Mouse (Mus musculus) G1E (cell line): ENCODE measurements around the gene Trabd. TPM values are rescaled to one million over a fixed set of nuclear protein-coding genes. Genes with fewer than 3 reads are reported as not detected.

ENCODE experiments used
- ATAC-seq: 2 replicates; pipeline ENCODE4 v1.8.0; 2016; ENCODE audit warnings: mild to moderate bottlenecking; ENCODE audit not compliant: insufficient number of reproducible peaks, poor library complexity, low FRiP score, severe bottlenecking; ENCODE audit errors: extremely low read depth
- DNase-seq: peaks from one replicate; pipeline ENCODE4 v3.0.0; 2012; ENCODE audit warnings: low spot score
- H3K27me3 ChIP-seq: 2 replicates; pipeline ENCODE4 v1.6.1; 2012; ENCODE audit warnings: mild to moderate bottlenecking, low read length, inconsistent platforms; ENCODE audit not compliant: insufficient read depth
- H3K36me3 ChIP-seq: replicated peaks from 2 replicates; pipeline ENCODE3; 2012; ENCODE audit warnings: mild to moderate bottlenecking, inconsistent platforms
- H3K4me1 ChIP-seq: 2 replicates; pipeline ENCODE4 v1.6.1; 2012; ENCODE audit warnings: low read depth, low read length, inconsistent platforms, mixed read lengths; ENCODE audit not compliant: insufficient read depth
- H3K4me3 ChIP-seq: 2 replicates; pipeline ENCODE4 v1.5.1; 2012; ENCODE audit warnings: low read depth, mild to moderate bottlenecking, inconsistent platforms, low read length, moderate library complexity, mixed read lengths
- H3K9me3 ChIP-seq: replicated peaks from 2 replicates; pipeline ENCODE4 v1.6.1; 2012; ENCODE audit warnings: inconsistent platforms
- CTCF ChIP-seq: IDR thresholded peaks from 2 replicates; pipeline ENCODE4 v1.5.1; 2012; ENCODE audit warnings: low read depth, low read length, inconsistent platforms, mixed read lengths
- GATA1 ChIP-seq: IDR thresholded peaks from 2 replicates; pipeline ENCODE4 v1.6.1; 2012; ENCODE audit warnings: borderline replicate concordance, low read length, inconsistent platforms, mixed read lengths
- GATA2 ChIP-seq: IDR thresholded peaks from 2 replicates; pipeline ENCODE4 v1.6.1; 2012; ENCODE audit warnings: low read depth, low read length, inconsistent platforms, borderline replicate concordance
- POLR2AphosphoS5 ChIP-seq: IDR thresholded peaks from 2 replicates; pipeline ENCODE4 v1.6.1; 2012; ENCODE audit warnings: low read depth, low read length, inconsistent platforms; ENCODE audit not compliant: insufficient replicate concordance
- TAL1 ChIP-seq: conservative IDR thresholded peaks from 2 replicates; pipeline ENCODE4 v1.6.1; 2012; ENCODE audit warnings: low read depth, low read length, inconsistent platforms, mixed read lengths
- polyA plus RNA-seq: library from polyadenylated mRNA; stranded (reverse); fragments of >175 nt; gene quantifications from 2 replicates; pipeline ENCODE4 v1.2.3, GENCODE M21; 2012
- total RNA-seq, 2 experiments: library from RNA; stranded (forward) in 1 of 2; stranded (reverse) in 1 of 2; fragments of 200-1000 nt in 1 of 2; fragments of >200 nt in 1 of 2; fragmentation: Nextera tagmentation in 1 of 2; gene quantifications; 2 replicates each; pipeline ENCODE4 v1.2.3; 2014 to 2017

Trabd gene
- total and polyA plus RNA-seq, 3 experiments: 22.1 to 60.3 (median 27.6) TPM

- no peak for DNase-seq
- no peak overlapping the region for H3K4me3 ChIP-seq
- peaks cover 42% of the 10 kb centered on the region for H3K27me3 ChIP-seq
- TF ChIP-seq TAL1 (no peak), GATA1 (no peak), GATA2 (no peak), CTCF (no peak), POLR2AphosphoS5 (no peak)
- H3K36me3 ChIP-seq: no peaks in the 10 kb centered on the region
- ATAC-seq: no peak
- H3K4me1 ChIP-seq: no peaks in the 10 kb centered on the region; the same call in 1 of the 2 replicates
- H3K9me3 ChIP-seq: peaks cover 7% of the 10 kb centered on the region
Measured at GRCm38 (mm10) chr15:89064891-89065290, 10.0 kb upstream of the Trabd start.

GRCm38 (mm10) chr15:89067609-89068008 is 7.3 kb upstream of the Trabd start:
- ATAC-seq: no peak
- Histone ChIP-seq H3K9me3 (peaks cover 3% of the 10 kb centered on the region), H3K27me3 (peaks cover 39% of the 10 kb centered on the region), H3K36me3 (no peaks in the 10 kb centered on the region), H3K4me3 (no peak overlapping the region), H3K4me1 (peaks cover 4% of the 10 kb centered on the region; the same call in 1 of the 2 replicates)
- no peak for DNase-seq
- TF ChIP-seq CTCF: no peak
- no peak for TF ChIP-seq GATA2
- no peak for TF ChIP-seq GATA1
- TF ChIP-seq POLR2AphosphoS5: no peak
- TF ChIP-seq TAL1: no peak

GRCm38 (mm10) chr15:89068226-89068625 is 6.7 kb upstream of the Trabd start:
- H3K27me3 ChIP-seq: peaks cover 46% of the 10 kb centered on the region
- no peak overlapping the region for H3K4me3 ChIP-seq
- H3K4me1 ChIP-seq: peaks cover 4% of the 10 kb centered on the region; the same call in 1 of the 2 replicates
- TF ChIP-seq TAL1 (no peak), GATA1 (no peak), GATA2 (no peak), CTCF (no peak), POLR2AphosphoS5 (no peak)
- ATAC-seq (no peak), DNase-seq (no peak)
- no peaks in the 10 kb centered on the region for H3K36me3 ChIP-seq
- H3K9me3 ChIP-seq: peaks cover 3% of the 10 kb centered on the region

GRCm38 (mm10) chr15:89069336-89069840 is 5.5 kb upstream of the Trabd start:
- DNase-seq: no peak
- TF ChIP-seq POLR2AphosphoS5: no peak
- TF ChIP-seq TAL1: no peak
- TF ChIP-seq GATA2: no peak
- Histone ChIP-seq H3K4me1 (peaks cover 13% of the 10 kb centered on the region), H3K36me3 (no peaks in the 10 kb centered on the region), H3K27me3 (peaks cover 48% of the 10 kb centered on the region), H3K9me3 (peaks cover 3% of the 10 kb centered on the region), H3K4me3 (no peak overlapping the region)
- no peak for ATAC-seq

- Histone ChIP-seq H3K27me3 (peaks cover 44% of the 10 kb centered on the region), H3K4me1 (peaks cover 25% of the 10 kb centered on the region), H3K9me3 (peaks cover 3% of the 10 kb centered on the region), H3K36me3 (no peaks in the 10 kb centered on the region), H3K4me3 (no peak overlapping the region)
- no peak for DNase-seq
- no peak for TF ChIP-seq GATA1
- no peak for TF ChIP-seq TAL1
- TF ChIP-seq POLR2AphosphoS5: no peak
- no peak for TF ChIP-seq GATA2
- no peak for TF ChIP-seq CTCF
- no peak for ATAC-seq
Measured at GRCm38 (mm10) chr15:89070606-89071005, 4.3 kb upstream of the Trabd start.

GRCm38 (mm10) chr15:89073993-89074603 is 826 bp upstream of the Trabd start:
- ATAC-seq: no peak
- H3K9me3 ChIP-seq: no peaks in the 10 kb centered on the region
- H3K4me1 ChIP-seq: peaks cover 56% of the 10 kb centered on the region
- peaks cover 32% of the 10 kb centered on the region for H3K27me3 ChIP-seq
- H3K36me3 ChIP-seq: peaks cover 8% of the 10 kb centered on the region
- DNase-seq: no peak
- H3K4me3 ChIP-seq: no peak overlapping the region
- TF ChIP-seq TAL1: no peak
- no peak for TF ChIP-seq GATA2
- no peak for TF ChIP-seq POLR2AphosphoS5
- TF ChIP-seq GATA1: no peak
- no peak for TF ChIP-seq CTCF
